Mouse (Mus musculus) spleen, adult 2 months (tissue): ENCODE data around the gene Tmem54. TPM values are rescaled to one million over a fixed set of nuclear protein-coding genes. Genes with fewer than 3 reads are reported as not detected.

ENCODE experiments used
- DNase-seq, 2 experiments: peaks; one replicate each; pipeline versions ENCODE4 v3.0.0 to v3.0.0-alpha.2; 2012 to 2021; ENCODE audit warnings: low spot score in 2 of 2, low read depth in 1 of 2
- H3K27ac ChIP-seq: fragments of 200-500 bp; 2 replicates; pipeline ENCODE4 v1.5.1; 2012; ENCODE audit warnings: low read length, inconsistent platforms; ENCODE audit not compliant: insufficient read depth
- H3K27me3 ChIP-seq: fragments of 200-500 bp; 2 replicates; pipeline ENCODE4 v1.6.1; 2012; ENCODE audit warnings: mild to moderate bottlenecking, moderate library complexity, low read length, inconsistent platforms; ENCODE audit not compliant: control insufficient read depth, insufficient read depth
- H3K36me3 ChIP-seq: fragments of 200-500 bp; 2 replicates; pipeline ENCODE4 v1.6.1; 2012; ENCODE audit warnings: mild to moderate bottlenecking, low read length, inconsistent platforms; ENCODE audit not compliant: control insufficient read depth, insufficient read depth
- H3K4me1 ChIP-seq: fragments of 200-500 bp; 2 replicates; pipeline ENCODE4 v1.6.1; 2011; ENCODE audit warnings: inconsistent platforms; ENCODE audit not compliant: control insufficient read depth, insufficient read depth, insufficient read length
- H3K4me3 ChIP-seq: fragments of 200-500 bp; 2 replicates; pipeline ENCODE4 v1.5.1; 2011; ENCODE audit warnings: mild to moderate bottlenecking, inconsistent platforms; ENCODE audit not compliant: insufficient read depth, insufficient read length; ENCODE audit errors: extremely low read depth
- CTCF ChIP-seq: fragments of 200-500 bp; IDR thresholded peaks from 2 replicates; pipeline ENCODE4 v1.5.1; 2011; ENCODE audit warnings: mild to moderate bottlenecking, inconsistent platforms; ENCODE audit not compliant: insufficient read depth, insufficient read length, insufficient replicate concordance; ENCODE audit errors: extremely low read depth
- POLR2A ChIP-seq: fragments of 200-500 bp; IDR thresholded peaks from 2 replicates; pipeline ENCODE4 v1.6.1; 2011; ENCODE audit warnings: low read depth, low read length, inconsistent platforms
- WGBS: fragments of 180-500 bp; shearing (Covaris S2); methylation state at CpG from one replicate; pipeline ENCODE4 v1.1.7; 2018; 5-methylcytosine and 5-hydroxymethylcytosine counted together
- polyA plus RNA-seq: library from polyadenylated mRNA; depleted of rRNA; stranded (reverse); fragments of >200 nt; gene quantifications from 2 replicates; pipeline ENCODE4 v1.2.3, GENCODE M21; 2012

Gene Tmem54
- polyA plus RNA-seq, 1 experiment = 0.60 TPM

- Histone ChIP-seq H3K27ac (0 out of 2 replicates have a peak overlapping the region, but pooled peaks have one; percentile 50), H3K27me3 (no peaks in the 10 kb centered on the region), H3K36me3 (peaks cover 37% of the 10 kb centered on the region), H3K4me3 (no peak overlapping the region), H3K4me1 (no peaks in the 10 kb centered on the region)
- TF ChIP-seq CTCF = no peak
- TF ChIP-seq POLR2A = no peak
- WGBS = 89% methylated on average over 7 of the region's 7 CpGs
- DNase-seq = no peak
Observed at GRCm38 (mm10) chr4:129081041-129081440, 24.3 kb upstream of the Tmem54 start.

- Histone ChIP-seq H3K4me3 (no peak overlapping the region), H3K36me3 (peaks cover 35% of the 10 kb centered on the region), H3K27me3 (no peaks in the 10 kb centered on the region), H3K4me1 (no peaks in the 10 kb centered on the region), H3K27ac (peak overlapping the region; percentile 50; the same call in 1 of the 2 replicates)
- TF ChIP-seq CTCF = no peak
- TF ChIP-seq POLR2A = no peak
- WGBS = 79% methylated on average over 6 of the region's 6 CpGs
- DNase-seq = no peak
Observed at GRCm38 (mm10) chr4:129081512-129081911, 23.8 kb upstream of the Tmem54 start.

- Histone ChIP-seq H3K4me3 (no peak overlapping the region), H3K36me3 (peaks cover 32% of the 10 kb centered on the region), H3K27me3 (no peaks in the 10 kb centered on the region), H3K4me1 (no peaks in the 10 kb centered on the region), H3K27ac (no peak overlapping the region)
- no peak for TF ChIP-seq POLR2A
- TF ChIP-seq CTCF = no peak
- DNase-seq = no peak
- WGBS = 81% methylated on average over 3 of the region's 3 CpGs
Observed at GRCm38 (mm10) chr4:129081939-129082338, 23.4 kb upstream of the Tmem54 start.

- Histone ChIP-seq H3K27me3 (no peaks in the 10 kb centered on the region), H3K27ac (no peak overlapping the region), H3K36me3 (peaks cover 32% of the 10 kb centered on the region), H3K4me3 (no peak overlapping the region), H3K4me1 (no peaks in the 10 kb centered on the region)
- 44% methylated on average over 10 of the region's 10 CpGs for WGBS
- peak; percentile 49 to 78 for DNase-seq
- TF ChIP-seq CTCF = peak; percentile 85; the same call in 1 of the 2 replicates
- TF ChIP-seq POLR2A = no peak
Observed at GRCm38 (mm10) chr4:129082379-129083115, 22.8 kb upstream of the Tmem54 start.

GRCm38 (mm10) chr4:129084896-129085295 lies 20.5 kb upstream of the Tmem54 start:
- no peaks in the 10 kb centered on the region for H3K4me1 ChIP-seq
- TF ChIP-seq CTCF (no peak), POLR2A (no peak)
- H3K36me3 ChIP-seq = peaks cover 24% of the 10 kb centered on the region
- DNase-seq = no peak
- no peak overlapping the region for H3K4me3 ChIP-seq
- H3K27ac ChIP-seq = no peak overlapping the region
- 94% methylated on average over 9 of the region's 9 CpGs for WGBS
- H3K27me3 ChIP-seq = no peaks in the 10 kb centered on the region

- peak; percentile 48 to 59 for DNase-seq
- 36% methylated on average over 8 of the region's 8 CpGs for WGBS
- no peaks in the 10 kb centered on the region for H3K27me3 ChIP-seq
- H3K4me1 ChIP-seq = no peaks in the 10 kb centered on the region
- H3K36me3 ChIP-seq = peaks cover 16% of the 10 kb centered on the region
- H3K27ac ChIP-seq = no peak overlapping the region
- H3K4me3 ChIP-seq = no peak overlapping the region
- TF ChIP-seq CTCF (peak; percentile 59; the same call in 1 of the 2 replicates), POLR2A (no peak)
Observed at GRCm38 (mm10) chr4:129086078-129086477, 19.3 kb upstream of the Tmem54 start.

- H3K4me1 ChIP-seq = no peaks in the 10 kb centered on the region
- H3K27me3 ChIP-seq = no peaks in the 10 kb centered on the region
- no peak overlapping the region for H3K27ac ChIP-seq
- no peak for DNase-seq
- H3K4me3 ChIP-seq = no peak overlapping the region
- 78% methylated on average over 5 of the region's 5 CpGs for WGBS
- peaks cover 11% of the 10 kb centered on the region for H3K36me3 ChIP-seq
- TF ChIP-seq POLR2A (no peak), CTCF (no peak)
Observed at GRCm38 (mm10) chr4:129087850-129088249, 17.5 kb upstream of the Tmem54 start.
